Mouse (Mus musculus): Measurements from ENCODE around the gene Ugt2b36. TPM values are rescaled to one million over a fixed set of nuclear protein-coding genes. Genes with fewer than 3 reads are reported as not detected.

The Ugt2b36 gene
- polyA plus RNA-seq, 1 experiment from 2014 or later: 17.1 TPM

GRCm38 (mm10) chr5:87030624-87031023 lies 61.7 kb downstream of the Ugt2b36 start:
- H3K4me1 ChIP-seq (replicated peaks; ENCODE audit: control insufficient read depth, insufficient read depth, low read length): no peaks in the 10 kb centered on the region
- no peak overlapping the region for H3K4me2 ChIP-seq (replicated peaks; ENCODE audit: low read depth)
- no peak for TF ChIP-seq CTCF (IDR thresholded peaks at IDR 0.05; ENCODE audit: low read depth)
- peak; percentile 65 for ATAC-seq
- H3K27me3 ChIP-seq (replicated peaks; ENCODE audit: control insufficient read depth, insufficient read depth, low read length): no peaks in the 10 kb centered on the region
- no peak overlapping the region for H3K4me3 ChIP-seq (ENCODE audit: low read depth, low read length)
- no peaks in the 10 kb centered on the region for H3K9me3 ChIP-seq (ENCODE audit: control insufficient read depth)
- WGBS: 38% methylated on average over 1 of the region's 1 CpGs
- no peaks in the 10 kb centered on the region for H3K36me3 ChIP-seq (ENCODE audit: control insufficient read depth, insufficient read depth)
- no peak overlapping the region for H3K27ac ChIP-seq (ENCODE audit: low read depth, low read length)
- no peak overlapping the region for H3K9ac ChIP-seq (ENCODE audit: low read depth, low read length)

- no peaks in the 10 kb centered on the region for H3K9me3 ChIP-seq (ENCODE audit: control insufficient read depth)
- no peaks in the 10 kb centered on the region for H3K4me1 ChIP-seq (replicated peaks; ENCODE audit: control insufficient read depth, insufficient read depth, low read length)
- no peaks in the 10 kb centered on the region for H3K36me3 ChIP-seq (ENCODE audit: control insufficient read depth, insufficient read depth)
- WGBS: 48% methylated on average over 3 of the region's 3 CpGs
- H3K4me3 ChIP-seq (ENCODE audit: low read depth, low read length): no peak overlapping the region
- no peak overlapping the region for H3K4me2 ChIP-seq (replicated peaks; ENCODE audit: low read depth)
- no peak for TF ChIP-seq CTCF (IDR thresholded peaks at IDR 0.05; ENCODE audit: low read depth)
- no peaks in the 10 kb centered on the region for H3K27me3 ChIP-seq (replicated peaks; ENCODE audit: control insufficient read depth, insufficient read depth, low read length)
- H3K9ac ChIP-seq (ENCODE audit: low read depth, low read length): no peak overlapping the region
- no peak overlapping the region for H3K27ac ChIP-seq (ENCODE audit: low read depth, low read length)
- peak; percentile 90 for ATAC-seq
Observed at GRCm38 (mm10) chr5:87027359-87027758, 65.0 kb downstream of the Ugt2b36 start.

Other genes with a start within 250 kb of the Ugt2b36 start
- 57.5 and 69.4 TPM in 2 replicates for gene Ugt2b34, start 185.6 kb downstream of the Ugt2b36 start, polyA plus RNA-seq (2015; fragmentation: Nextera tagmentation; extraction: Ambion mirVana)
- 0.04 and 0.05 TPM in 2 replicates for gene Ugt2b1, start 166.0 kb downstream of the Ugt2b36 start, polyA plus RNA-seq (2015; fragmentation: Nextera tagmentation; extraction: Ambion mirVana)
- gene Ugt2b35, start 91.7 kb downstream of the Ugt2b36 start, polyA plus RNA-seq (2015; fragmentation: Nextera tagmentation; extraction: Ambion mirVana): 2.4 and 3.1 TPM in 2 replicates
- gene Ugt2b5, start 47.8 kb upstream of the Ugt2b36 start, polyA plus RNA-seq (2015; fragmentation: Nextera tagmentation; extraction: Ambion mirVana): 107 and 117 TPM in 2 replicates
- 0.07 TPM in 1 of 2 replicates, not detected in the other for gene Ugt2b37, start 162.2 kb upstream of the Ugt2b36 start, polyA plus RNA-seq (2015; fragmentation: Nextera tagmentation; extraction: Ambion mirVana)
- 5.9 and 6.9 TPM in 2 replicates for gene Ugt2a3, start 244.6 kb upstream of the Ugt2b36 start, polyA plus RNA-seq (2015; fragmentation: Nextera tagmentation; extraction: Ambion mirVana)